Mouse (Mus musculus) kidney, adult 9 months (tissue): ENCODE data around the gene Gm20388.

Source experiments
- DNase-seq: peaks from one replicate; pipeline ENCODE4 v3.0.0; 2022

Gm20388 gene

DNA sequence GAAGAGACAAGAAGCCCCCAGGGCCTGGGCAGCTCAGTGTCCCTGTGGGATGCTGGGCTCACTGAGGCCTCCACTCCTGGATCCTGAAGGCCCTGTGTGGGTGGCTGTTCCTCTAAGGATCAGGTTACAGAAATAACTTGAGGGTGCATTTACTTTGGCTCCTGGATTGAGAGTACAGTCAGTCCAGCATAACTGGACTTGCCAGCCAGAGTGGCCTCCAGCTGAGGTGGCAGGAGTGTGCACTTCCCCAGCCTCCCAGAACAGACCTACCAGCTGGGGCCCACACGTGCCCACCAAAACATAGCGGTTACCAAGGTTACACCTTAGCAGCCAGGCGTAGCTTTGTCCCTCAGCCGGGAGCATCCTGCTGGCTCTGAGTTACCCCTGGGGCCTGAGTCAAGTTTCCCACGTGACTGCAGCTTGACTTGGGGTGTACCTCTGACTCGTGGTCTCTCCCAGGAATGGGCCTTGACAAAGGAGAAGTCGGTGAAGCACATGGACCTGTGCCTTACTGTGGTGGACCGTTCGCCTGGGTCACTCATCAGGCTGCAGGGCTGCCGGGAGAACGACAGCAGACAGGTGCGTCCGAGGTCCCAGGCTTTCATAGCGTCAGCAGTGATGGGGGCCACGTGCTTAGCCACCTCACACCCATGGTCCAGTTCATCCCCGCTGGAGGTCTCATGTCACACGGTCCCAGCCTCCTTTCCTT lies 4429.9 kb downstream of the Gm20388 start:
- DNase-seq, result no peak

DNA sequence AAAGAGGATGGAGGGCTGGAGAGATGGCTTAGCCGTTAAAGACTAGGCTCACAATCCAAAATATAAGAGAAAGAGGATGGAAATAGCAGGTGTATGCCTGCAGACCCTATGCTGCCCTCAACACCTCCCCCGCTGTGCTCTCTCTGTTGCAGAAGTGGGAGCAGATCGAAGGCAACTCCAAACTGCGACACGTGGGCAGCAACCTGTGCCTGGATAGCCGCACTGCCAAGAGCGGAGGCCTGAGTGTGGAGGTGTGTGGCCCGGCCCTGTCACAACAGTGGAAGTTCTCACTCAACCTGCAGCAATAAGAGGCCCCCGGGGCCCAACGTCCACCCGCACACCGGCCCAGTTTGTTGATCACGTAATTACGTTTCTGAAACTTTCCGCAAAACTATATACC lies 4432.5 kb downstream of the Gm20388 start:
- DNase-seq, result no peak

DNA sequence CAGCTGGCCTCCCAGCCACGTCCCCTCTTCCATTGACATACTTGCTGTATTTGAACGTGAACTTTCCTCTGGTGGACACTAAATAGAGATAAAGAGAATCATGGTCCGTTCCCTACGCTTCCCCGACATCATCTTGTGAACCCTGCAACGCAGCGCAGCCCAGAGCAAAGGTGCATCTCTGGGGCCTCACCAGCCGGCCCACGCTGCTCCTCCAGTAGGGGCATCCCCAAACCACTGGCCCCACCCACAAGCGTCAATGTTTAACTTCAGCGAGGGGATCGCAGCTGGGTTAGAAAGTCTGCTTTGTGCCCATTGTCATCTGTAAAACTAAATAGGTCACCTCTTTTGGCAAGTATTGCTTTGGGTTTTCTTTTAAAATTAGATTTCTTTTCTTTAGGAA lies 4433.4 kb downstream of the Gm20388 start:
- DNase-seq, result peak; percentile 59

DNA sequence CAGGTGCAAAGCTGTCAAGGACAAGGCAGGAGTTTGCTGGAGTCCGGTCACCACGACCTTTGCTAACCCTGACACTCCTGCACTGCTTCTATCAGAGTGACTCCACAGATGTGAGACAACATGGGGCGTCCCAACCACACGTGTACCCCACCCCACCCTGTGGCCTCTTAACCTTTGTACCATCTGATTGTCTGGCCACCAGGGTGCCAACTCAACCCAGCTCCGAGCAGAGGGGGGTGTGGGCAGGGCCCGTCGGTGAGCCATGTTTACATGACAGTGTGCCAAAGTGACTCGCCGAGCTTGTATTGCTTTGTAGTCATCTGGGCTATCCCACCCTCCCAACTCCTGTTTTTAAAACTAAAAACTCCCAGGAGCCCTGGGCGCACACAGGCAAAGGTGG lies 4434.5 kb downstream of the Gm20388 start:
- no peak for DNase-seq

DNA sequence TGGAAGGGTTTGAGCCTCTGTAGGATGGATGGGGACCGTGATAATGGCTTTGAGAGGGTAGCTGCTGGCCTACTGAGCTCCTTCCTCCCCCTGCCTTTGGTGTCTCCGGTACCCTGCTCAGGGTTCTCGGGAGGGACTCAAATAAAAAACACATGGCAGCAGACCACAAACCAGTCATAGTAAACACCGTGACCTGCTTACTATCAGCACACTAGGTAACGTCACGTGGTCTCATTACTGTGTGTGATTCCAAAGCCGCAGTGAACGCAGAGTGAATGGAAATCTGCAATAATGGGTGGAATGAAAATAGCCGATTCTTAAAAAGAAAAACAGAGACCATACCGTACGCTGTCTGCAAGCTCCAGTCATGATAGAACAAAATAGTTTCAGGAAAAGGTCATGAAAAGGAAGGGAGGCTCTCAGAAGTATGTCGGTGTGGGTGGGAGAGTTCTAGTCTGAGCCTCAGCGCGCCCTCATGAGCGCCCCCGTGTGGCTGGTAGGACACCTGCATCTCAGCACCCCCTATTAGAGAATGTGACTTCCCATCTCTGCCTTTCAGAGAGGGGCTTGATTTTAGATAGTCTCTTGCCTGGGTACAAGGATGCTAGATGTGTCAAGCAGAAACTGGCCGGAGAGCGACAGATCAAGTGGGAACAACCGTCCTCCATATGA lies 4436.3 kb downstream of the Gm20388 start:
- peak; percentile 43 for DNase-seq

DNA sequence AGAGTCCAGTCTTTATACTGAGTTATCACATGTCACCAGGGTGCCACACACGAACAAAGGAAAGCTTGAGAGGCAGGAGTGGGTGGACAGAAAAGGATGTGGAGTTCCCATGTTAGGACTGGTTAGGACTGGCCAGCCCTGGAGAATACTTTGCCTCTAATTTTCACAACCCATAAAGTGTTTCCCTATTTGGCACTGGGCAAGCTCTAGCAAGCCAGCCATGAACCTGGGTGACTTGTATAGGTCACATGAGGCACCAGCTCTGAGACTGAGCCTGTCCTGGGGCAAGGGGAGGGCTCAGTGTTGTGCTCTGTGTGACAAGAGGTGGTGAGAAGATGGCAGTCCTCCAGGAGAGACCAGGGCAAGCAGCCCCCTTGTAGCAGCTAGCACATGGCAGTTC lies 4437.4 kb downstream of the Gm20388 start:
- DNase-seq, result peak; percentile 32

DNA sequence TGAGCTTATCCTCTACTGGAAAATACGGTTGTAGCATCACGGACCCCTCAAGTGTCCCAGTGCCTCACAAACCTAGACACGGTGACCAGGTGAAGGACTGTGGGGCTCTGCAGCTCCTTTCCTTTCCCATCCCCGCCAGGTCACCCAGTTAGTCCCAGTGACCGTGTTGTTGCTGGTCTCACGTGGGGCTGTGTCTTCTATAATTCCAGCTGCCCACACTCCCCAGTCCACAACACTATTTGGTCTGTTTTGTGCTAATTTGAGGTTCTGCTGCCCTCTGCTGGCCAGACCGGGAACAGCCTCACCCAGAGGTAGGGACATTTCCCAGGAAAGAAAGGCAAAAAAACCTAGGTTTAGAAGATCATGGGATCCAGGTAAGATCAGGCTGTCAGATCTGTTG lies 4439.0 kb downstream of the Gm20388 start:
- DNase-seq, result peak; percentile 81

DNA sequence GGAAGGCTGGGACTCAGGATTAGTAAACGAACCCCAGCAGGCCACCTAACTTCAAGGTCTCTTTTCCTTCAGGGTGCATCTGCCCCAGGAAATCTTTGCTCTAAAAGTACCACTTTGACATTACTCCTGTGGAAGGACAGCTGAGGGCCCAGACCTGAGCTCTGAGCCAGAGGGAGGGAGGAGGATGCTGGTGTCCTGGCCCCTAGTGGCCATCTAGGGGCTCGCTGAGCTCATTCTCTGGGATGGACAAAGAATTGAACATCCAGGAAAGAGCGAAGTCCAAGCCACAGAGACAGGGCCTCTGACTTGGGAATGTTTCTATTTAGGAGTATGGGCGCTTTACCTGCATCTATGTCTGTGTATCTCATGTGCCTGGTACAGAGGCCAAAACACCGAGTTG lies 4441.0 kb downstream of the Gm20388 start:
- no peak for DNase-seq

DNA sequence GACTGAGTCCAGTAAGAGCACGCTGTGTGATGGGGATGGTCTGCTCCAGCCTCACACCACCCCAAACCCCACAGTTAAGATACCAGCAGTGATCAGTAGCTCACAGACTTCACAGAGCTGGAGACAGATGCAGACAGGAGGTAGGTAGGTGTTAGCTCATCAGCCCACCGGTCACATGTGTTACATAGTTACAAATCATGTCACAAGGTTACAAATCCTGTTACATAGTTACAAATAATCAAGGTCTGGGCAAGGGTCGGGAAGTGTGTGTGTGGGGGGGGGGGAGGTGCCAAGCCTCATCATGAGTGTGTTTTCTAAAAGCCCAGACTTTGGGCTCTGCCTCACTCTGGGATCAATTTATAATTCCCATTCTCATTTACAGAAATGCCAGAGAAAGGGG lies 4450.3 kb downstream of the Gm20388 start:
- peak; percentile 25 for DNase-seq

DNA sequence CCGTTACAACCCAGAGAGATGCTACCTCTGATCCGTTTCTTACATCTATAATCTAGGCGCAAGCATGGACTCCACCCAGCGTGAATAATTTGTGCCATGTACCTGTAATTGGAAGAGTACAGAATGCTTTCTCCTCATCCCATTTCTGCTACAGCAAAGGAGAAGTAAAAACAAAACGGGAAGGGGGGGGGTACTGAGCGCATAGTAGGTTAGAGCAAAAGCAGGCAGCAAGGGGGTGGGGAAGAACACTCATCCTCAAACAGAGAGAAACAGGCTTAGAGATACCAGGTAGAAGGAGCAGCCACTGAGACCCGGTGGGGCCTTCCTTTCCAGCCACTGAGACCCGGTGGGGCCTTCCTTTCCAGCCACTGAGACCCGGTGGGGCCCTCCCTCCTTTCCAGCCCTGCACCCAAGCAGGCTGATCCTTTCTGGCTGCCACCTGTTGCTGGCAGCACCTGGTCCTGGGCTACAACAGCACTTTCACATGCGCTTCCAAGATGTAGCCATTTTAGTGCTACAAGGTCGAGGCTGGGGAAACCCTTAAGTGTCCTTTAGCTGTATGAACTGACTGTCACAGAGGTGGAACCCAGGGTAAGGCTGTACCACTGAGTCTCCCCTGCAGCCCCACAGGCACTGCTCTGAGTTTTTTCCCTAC lies 4451.3 kb downstream of the Gm20388 start:
- DNase-seq, result no peak

DNA sequence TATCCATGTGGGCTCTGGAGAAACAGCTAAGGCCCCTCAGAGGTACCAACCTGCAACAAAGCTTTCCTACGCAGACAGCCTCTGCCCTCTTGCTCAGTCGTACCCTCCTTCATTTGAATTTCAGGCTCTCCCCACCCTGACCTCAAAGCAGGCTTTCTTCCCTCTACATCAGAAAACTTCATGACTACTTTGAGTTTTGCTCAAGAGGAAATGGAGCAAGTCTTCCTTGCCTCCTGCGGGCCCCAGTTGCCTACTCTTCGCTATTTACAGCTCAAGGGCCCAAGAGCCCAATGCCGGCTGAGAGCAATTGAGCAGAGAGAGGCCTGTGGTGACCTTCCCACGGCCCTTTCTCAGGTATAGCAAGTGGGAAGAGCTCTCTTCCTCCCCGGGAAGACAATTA lies 4451.9 kb downstream of the Gm20388 start:
- DNase-seq, result no peak

DNA sequence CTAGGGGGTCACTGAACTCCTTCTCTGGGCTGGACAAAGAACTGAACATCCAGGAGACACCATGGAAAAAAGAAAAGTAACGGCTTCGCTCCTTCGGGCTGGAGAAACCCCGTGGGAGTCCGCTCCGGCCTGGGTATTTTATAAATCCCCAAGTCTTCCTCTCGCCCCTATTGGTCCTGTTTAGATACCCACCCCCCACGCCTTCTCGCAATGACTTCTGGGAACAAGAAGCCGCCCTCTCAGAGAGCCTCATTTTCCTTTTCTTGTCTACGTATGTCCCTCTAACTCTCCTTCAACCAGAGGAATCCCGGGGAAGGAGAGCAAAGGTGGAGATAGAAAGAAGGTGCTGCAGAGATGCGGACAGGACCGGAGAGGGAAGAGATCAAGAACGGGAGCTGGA lies 4452.7 kb downstream of the Gm20388 start:
- no peak for DNase-seq

DNA sequence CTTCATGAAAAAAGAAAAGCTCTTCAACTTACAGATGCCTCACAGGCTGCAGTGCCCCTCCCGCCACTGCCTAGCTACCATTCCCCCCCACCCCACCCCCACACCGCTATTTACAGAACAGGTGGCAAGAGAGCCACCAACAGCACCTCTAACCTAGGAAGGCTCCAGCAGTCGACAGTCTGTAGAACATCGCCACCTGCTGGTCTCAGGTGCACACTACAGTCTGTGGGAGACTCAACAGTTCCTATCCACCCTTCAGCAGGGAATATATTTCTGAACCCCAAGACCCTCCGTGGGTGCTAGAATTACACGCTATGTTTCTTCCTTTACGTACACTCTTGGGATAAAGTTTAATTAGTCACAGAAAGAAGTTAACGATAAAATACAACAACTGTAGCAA lies 4457.6 kb downstream of the Gm20388 start:
- peak; percentile 72 for DNase-seq

DNA sequence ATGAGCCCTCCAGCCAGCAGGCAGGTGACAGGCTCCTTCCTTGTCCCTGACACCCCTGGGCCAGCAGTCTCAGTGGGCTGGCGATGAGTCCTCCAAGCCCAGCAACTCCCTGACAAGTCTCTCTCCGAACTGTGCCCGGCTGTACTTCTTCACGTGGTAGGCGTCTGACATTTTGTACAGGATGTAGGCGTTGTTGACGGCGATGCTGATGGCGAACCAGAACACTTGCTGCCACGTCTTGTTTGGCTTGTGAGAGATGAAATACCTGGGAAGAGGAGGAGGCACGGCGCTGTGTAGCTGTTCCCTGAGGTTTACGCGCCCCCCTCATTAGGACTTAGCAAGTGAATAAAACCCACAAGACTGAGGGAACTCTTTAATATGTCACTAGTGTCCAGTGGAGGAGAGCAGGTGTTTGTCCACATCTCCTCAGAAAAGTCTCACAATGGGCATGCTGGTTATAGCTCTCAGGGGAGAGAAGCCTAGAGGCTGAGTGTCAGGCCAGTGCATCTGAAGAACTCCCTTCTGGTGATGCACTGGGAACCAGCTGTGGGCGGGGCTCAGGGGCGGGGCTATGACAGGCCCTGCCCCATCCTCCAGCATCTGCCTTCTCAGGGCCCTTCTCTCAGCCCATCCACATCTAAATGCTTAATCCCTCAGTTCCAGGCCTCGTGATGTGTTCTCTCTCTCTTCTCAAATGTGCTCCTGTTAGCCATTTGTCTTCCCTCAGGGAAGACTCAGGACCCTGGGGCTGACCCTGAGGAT lies 4460.0 kb downstream of the Gm20388 start:
- DNase-seq, result no peak

DNA sequence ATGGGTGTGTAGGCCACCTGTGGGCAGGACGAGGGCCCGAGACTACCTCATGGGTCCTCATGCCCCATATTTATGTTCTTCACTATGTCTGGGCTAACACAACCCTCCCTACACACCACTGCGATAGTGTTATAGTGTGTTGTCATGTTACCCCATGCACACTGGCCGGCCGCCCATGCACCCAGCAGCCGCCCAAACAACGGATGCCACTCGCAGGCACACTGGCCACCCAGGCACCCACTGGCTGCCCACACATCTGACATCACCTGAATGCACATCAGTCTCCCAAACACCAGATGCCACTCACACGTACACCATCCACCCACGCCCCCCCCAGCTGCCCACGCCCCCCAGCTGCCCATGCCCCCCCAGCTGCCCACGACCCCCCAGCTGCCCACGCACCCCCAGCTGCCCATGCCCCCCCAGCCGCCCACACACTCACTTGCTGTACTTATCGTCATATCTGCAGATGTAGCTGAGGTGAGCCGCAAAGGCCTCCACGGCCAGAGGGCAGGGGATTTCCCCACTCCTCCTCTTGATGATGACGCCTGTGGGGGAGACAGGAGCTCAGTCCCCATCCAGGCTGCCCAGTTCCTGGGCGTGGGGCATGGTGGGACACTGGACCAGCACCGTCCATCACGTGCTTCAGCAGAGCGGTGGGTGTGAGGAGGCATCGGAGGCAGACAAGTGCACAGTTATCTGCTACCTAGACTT lies 4460.9 kb downstream of the Gm20388 start:
- no peak for DNase-seq

DNA sequence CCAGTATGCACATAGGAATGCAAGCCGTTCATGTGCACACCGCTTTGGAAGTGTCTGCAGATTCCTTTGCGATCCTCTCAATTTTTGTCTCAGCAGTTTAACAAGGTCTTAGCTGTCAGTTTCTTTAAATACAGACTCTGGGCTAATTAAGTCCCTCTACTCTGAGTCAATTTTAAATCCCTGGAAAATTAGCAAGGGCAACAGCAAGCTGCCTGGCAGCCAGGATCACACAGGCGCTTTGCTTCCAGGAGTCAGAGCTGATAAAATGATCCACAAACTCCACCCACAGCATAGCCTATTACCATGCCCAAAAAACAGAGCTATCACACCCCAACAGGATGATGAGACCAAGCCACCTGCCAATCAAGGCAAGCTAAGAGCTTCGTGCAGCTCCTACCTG lies 4463.1 kb downstream of the Gm20388 start:
- no peak for DNase-seq

DNA sequence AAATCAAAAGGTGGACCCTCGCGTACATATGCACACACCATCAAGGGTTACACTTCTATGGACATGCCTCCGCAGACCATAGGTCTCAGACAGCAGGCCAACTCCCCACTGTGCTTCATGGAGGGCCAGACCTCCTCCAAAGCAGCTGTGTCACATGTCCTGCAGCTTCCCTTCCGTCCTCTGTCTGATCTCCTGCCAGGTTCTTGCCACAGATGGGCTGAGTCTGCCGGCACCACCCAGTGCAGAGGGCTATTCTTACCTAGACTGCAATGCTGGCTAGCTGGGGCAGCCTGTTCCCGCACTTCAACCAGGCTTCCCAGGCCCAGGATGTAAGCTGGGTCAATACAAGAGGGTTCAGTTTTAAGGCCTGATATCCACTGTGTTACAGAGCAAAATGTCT lies 4464.5 kb downstream of the Gm20388 start:
- DNase-seq, result no peak

DNA sequence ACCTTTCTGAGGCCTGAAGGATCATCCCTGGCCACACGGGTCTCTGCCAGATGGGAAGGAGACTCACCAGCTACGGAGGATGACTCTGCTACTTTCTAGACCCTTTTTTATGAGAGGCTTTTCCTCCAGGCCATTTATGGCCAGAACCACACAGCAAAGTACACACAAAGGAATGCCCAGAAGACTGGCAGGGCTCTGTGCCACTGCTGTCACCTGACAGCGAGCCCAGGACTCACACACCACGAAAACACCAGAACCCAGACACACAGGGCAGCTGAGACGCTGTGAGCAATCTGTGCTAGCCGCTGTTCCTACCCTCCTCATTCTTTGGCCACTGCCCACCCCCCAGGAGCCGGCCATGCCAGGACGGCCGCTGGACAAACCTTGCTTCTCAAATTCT lies 4465.1 kb downstream of the Gm20388 start:
- DNase-seq, result no peak

DNA sequence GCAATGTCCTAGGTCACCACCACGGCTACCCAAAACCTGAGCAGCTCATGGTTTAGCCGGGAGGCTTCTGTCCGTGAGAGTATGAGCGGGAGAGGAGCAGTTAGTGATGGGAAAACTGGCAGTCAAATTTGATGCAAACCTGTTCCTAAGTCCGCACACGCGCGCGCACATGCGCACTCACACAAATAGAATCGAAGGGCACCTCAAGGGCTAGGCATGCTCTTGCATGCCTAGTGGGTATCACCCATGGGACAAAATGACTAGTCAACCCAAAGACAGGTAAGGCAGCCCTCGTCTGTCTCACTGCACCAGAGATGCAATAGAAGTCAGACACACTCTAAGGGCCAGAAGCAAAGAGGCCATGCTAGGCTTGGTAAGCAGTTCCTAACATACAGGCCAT lies 4465.8 kb downstream of the Gm20388 start:
- no peak for DNase-seq

DNA sequence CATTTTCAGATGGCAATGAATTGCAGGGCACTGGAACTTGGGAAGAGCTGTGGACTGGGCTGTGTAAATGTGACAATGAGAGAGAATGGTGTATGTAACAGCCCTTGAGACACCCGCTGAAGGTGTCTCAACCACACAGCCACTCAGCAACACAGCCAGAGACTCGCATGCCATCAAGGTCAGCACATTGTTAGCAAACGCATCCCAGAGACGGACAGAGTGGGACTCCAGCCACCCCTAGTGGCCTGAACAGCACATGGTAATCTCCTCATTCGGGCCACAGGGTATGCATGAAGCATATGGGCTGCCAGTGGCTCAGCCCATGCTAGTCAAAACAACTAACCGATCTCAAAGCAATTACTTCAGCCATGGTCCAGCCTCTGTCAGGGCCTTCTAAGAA lies 4468.6 kb downstream of the Gm20388 start:
- DNase-seq, result no peak

DNA sequence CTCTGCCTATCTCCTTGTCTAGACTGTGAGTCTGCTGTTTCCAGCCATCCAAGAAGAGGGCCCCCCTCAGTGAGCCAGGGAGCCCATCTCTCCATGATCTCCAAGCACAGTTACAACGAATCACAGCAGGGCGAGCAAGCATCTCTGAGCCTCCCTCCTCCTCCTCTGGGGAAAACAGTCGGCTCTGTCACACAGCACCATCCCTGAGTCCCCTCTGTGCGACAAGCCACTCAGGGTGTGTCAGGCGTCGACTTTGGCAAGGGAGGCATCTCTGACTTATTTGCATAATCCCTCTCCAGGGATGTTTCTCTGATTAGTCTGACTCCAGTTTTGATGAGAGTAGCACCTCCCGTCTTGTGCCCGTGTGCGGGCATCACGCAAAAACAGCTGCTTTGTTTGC lies 4471.6 kb downstream of the Gm20388 start:
- DNase-seq, result no peak

DNA sequence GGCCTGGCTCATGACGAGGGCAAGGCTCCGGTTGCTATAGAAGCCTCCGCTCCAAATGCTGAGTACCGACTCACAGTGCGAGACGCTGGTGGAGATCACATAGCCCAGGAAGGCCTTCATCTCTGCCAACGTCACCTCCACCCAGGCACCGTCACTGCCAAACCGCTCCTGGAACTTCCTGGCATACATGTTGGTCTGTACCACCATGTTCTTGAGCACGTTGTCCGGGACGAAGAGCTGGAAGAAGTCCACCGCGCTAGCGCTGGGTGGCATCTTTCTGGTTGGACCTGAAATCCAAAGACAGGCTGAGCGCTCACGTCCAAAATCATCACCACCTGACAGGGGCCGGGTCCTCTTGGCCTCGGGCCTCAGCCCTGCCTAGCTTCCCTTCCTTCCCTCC lies 4473.7 kb downstream of the Gm20388 start:
- DNase-seq, result no peak
